Mouse (Mus musculus) left cerebral cortex, postnatal 25 days (tissue): ENCODE results near the gene Gm40193. TPM values are rescaled to one million over a fixed set of nuclear protein-coding genes. Genes with fewer than 3 reads are reported as not detected.
"Not testable (repeated sequence)": the region's sequence is repeated elsewhere in the genome, so short reads cannot be mapped to it uniquely, and the experiment has no call there.

ENCODE experiments used
- DNase-seq, 2 experiments: peaks; one replicate each; pipeline ENCODE4 v3.0.0; 2022; ENCODE audit warnings: low spot score in 2 of 2, mixed read lengths in 1 of 2
- intact Hi-C: fragments of 180-260 bp; cut with DNase I; formaldehyde crosslinking; loops from one replicate; pipeline ENCODE4 v1.15.1; 2025
- total RNA-seq, 2 experiments: library from RNA; stranded (reverse); gene quantifications; 2 replicates each; pipeline ENCODE4 v1.2.3; 2021

Gene Gm40193
- total RNA-seq = not detected

- intact Hi-C loops = no loop called here
These were observed at the start of gene Gm40193 for GRCm38 (mm10) chr11:70532839-70533238. Gene Gm40193 (minus strand): TSS chr11:70532939.

GRCm38 (mm10) chr11:70582196-70582595 is 49.5 kb upstream of the Gm40193 start:
- no peak for DNase-seq
- intact Hi-C loops = no loop called here

More at GRCm38 (mm10) chr11:70532839-70533238, at the start of gene Gm40193:
- DNase-seq = no peak

- no peak for DNase-seq
- intact Hi-C loops = no loop called here
These were observed 48.2 kb upstream of the Gm40193 start for GRCm38 (mm10) chr11:70580921-70581320.

GRCm38 (mm10) chr11:70580358-70580720 is 47.6 kb upstream of the Gm40193 start:
- DNase-seq = no peak
- intact Hi-C loops = no loop called here

- no peak for DNase-seq
- intact Hi-C loops = no loop called here
These were observed 47.1 kb upstream of the Gm40193 start for GRCm38 (mm10) chr11:70579710-70580357.

GRCm38 (mm10) chr11:70578962-70579361 is 46.2 kb upstream of the Gm40193 start:
- no peak for DNase-seq
- intact Hi-C loops = no loop called here

- DNase-seq = no peak
- intact Hi-C loops = no loop called here
These were observed 44.5 kb upstream of the Gm40193 start for GRCm38 (mm10) chr11:70577201-70577600.

GRCm38 (mm10) chr11:70573872-70574271 is 41.1 kb upstream of the Gm40193 start:
- DNase-seq = peak in 1 of 2 experiments; percentile 61
- intact Hi-C loops = no loop called here

- intact Hi-C loops = loop anchor here (1.0 kb wide), 1 partner anchor 10 kb away; the partner anchor contains the start of gene Mink1
- DNase-seq = no peak
These were observed 39.7 kb upstream of the Gm40193 start for GRCm38 (mm10) chr11:70572348-70572902.

GRCm38 (mm10) chr11:70571641-70572040 is 38.9 kb upstream of the Gm40193 start:
- DNase-seq = peak in 1 of 2 experiments; percentile 82
- intact Hi-C loops = loop anchor here (1.0 kb wide), 1 partner anchor 9 kb away; the partner anchor contains the start of gene Mink1

- intact Hi-C loops, DNase-seq: not testable (repeated sequence)
These were observed 37.9 kb upstream of the Gm40193 start for GRCm38 (mm10) chr11:70570614-70571013.

GRCm38 (mm10) chr11:70566586-70566985 is 33.8 kb upstream of the Gm40193 start:
- DNase-seq = no peak
- intact Hi-C loops = no loop called here

- DNase-seq = no peak
- intact Hi-C loops = loop anchor here (5.0 kb wide), 1 partner anchor 38 kb away; no protein-coding TSS in a partner anchor
These were observed 31.6 kb upstream of the Gm40193 start for GRCm38 (mm10) chr11:70564276-70564873.

GRCm38 (mm10) chr11:70563470-70564275 is 30.9 kb upstream of the Gm40193 start:
- peak in 1 of 2 experiments; percentile 49 for DNase-seq
- intact Hi-C loops = loop anchor here (5.0 kb wide), 1 partner anchor 39 kb away; no protein-coding TSS in a partner anchor

GRCm38 (mm10) chr11:70562995-70563469 is 30.3 kb upstream of the Gm40193 start:
- DNase-seq = no peak
- intact Hi-C loops = loop anchor here (1.0 to 5.0 kb wide), 3 partner anchors 9 to 39 kb away; partner anchors contain the start of gene Pld2

GRCm38 (mm10) chr11:70562287-70562994 is 29.7 kb upstream of the Gm40193 start, which contains the start of gene Mink1:
Gene Mink1 (plus strand): TSS chr11:70562881.
- intact Hi-C loops = loop anchor here (1.0 to 5.0 kb wide), 3 partner anchors 10 to 40 kb away; partner anchors contain the start of gene Pld2
- DNase-seq = peak; percentile 89 to 94

- no peak for DNase-seq
- intact Hi-C loops = loop anchor here (1.0 to 5.0 kb wide), 4 partner anchors 10 to 40 kb away; partner anchors contain the start of genes Pld2 and Psmb6
These were observed 29.2 kb upstream of the Gm40193 start for GRCm38 (mm10) chr11:70561937-70562286.

GRCm38 (mm10) chr11:70557545-70557944 is 24.8 kb upstream of the Gm40193 start:
- intact Hi-C loops = no loop called here
- no peak for DNase-seq

GRCm38 (mm10) chr11:70553940-70554339 is 21.2 kb upstream of the Gm40193 start:
- no peak for DNase-seq
- intact Hi-C loops = no loop called here
